Mouse (Mus musculus): ENCODE results near the gene Gpr160. TPM values are rescaled to one million over a fixed set of nuclear protein-coding genes. Genes with fewer than 3 reads are reported as not detected.

Gene Gpr160
- 19.1 and 35.8 TPM in 2 replicates for polyA plus RNA-seq (2012; rRNA removed)

DNA sequence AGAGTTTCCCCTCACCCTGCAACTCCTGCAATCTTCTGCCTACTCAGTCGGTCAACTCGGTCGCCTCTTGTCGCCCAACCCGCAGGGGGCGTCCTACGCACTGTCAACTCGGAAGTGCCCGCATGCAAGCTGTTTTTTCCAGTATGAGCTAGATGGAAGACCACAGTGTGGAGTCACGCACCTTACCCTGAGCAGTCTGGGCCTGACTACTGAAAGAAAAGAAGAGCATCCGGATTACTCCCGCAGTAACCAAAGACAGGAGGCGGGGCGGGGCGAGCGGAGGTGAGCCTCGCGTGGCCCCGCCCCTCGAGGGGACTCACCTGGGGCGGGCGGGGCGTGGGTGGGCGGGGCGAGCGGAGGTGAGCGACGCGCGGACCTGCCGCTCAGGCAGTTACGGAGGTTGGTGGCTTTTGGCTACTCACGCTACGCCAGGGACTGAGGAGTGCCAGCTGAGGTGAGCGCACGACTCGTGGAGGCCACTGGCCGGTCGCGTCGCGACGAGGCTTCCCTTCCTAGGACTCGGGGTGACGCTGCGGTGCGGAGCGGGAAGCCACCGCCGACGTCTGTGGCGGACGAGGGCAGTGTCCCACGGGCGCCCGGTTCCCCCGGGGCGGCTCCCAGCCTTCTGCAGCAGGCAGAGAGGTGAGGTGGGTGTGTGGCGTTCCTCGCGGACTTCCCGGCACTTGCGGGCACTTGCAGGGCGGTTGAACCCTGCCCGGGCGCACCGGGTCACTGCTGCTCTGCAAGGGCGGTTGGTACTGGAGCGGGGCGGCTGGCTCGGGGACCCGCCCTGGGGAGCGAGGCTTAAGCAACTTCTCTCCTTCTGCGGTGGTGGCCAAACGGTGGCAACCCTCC, at the start of gene Gpr160:
Gpr160 (plus strand) TSS at position 347 of the 855 bp plus-strand sequence.
- under 1% methylated on average over 75 of the region's 75 CpGs for WGBS

GRCm38 (mm10) chr3:30812881-30813280, 42.9 kb upstream of the Gpr160 start:
- H3K36me3 ChIP-seq (ENCODE audit: control insufficient read depth, insufficient read depth, low read length) = peaks cover 25% of the 10 kb centered on the region
- H3K27me3 ChIP-seq (ENCODE audit: control insufficient read depth, insufficient read depth, low read length) = no peaks in the 10 kb centered on the region
- TF ChIP-seq POLR2A (IDR thresholded peaks at IDR 0.05; ENCODE audit: low read depth, low read length) = no peak
- no peak for TF ChIP-seq CTCF (IDR thresholded peaks at IDR 0.05; ENCODE audit: extremely low read depth, insufficient read length, insufficient replicate concordance, low read depth, low read length)
- 20% methylated on average over 3 of the region's 3 CpGs for WGBS
- no peaks in the 10 kb centered on the region for H3K4me1 ChIP-seq (ENCODE audit: control insufficient read depth, insufficient read depth, insufficient read length, low read length)
- H3K4me3 ChIP-seq (ENCODE audit: low read depth, low read length) = no peak overlapping the region
- H3K27ac ChIP-seq (ENCODE audit: insufficient read depth, low read depth, low read length) = no peak overlapping the region

More for the DNA sequence above, at the start of gene Gpr160:
- peak; percentile 80; the same call in 1 of the 2 replicates for TF ChIP-seq CTCF (IDR thresholded peaks at IDR 0.05; ENCODE audit: extremely low read depth, insufficient read length, insufficient replicate concordance, low read depth, low read length)
- TF ChIP-seq POLR2A (IDR thresholded peaks at IDR 0.05; ENCODE audit: low read depth, low read length) = peak; percentile 91
- H3K36me3 ChIP-seq (ENCODE audit: control insufficient read depth, insufficient read depth, low read length) = no peaks in the 10 kb centered on the region
- H3K4me3 ChIP-seq (ENCODE audit: low read depth, low read length) = peak within 1 kb of the TSS; percentile 86
- H3K27ac ChIP-seq (ENCODE audit: insufficient read depth, low read depth, low read length) = peak within 1 kb of the TSS; percentile 96
- H3K27me3 ChIP-seq (ENCODE audit: control insufficient read depth, insufficient read depth, low read length) = no peaks in the 10 kb centered on the region
- peaks cover 5% of the 10 kb centered on the region; the same call in 1 of the 2 replicates for H3K4me1 ChIP-seq (ENCODE audit: control insufficient read depth, insufficient read depth, insufficient read length, low read length)

- H3K4me1 ChIP-seq (ENCODE audit: control insufficient read depth, insufficient read depth, insufficient read length, low read length) = no peaks in the 10 kb centered on the region
- H3K27me3 ChIP-seq (ENCODE audit: control insufficient read depth, insufficient read depth, low read length) = no peaks in the 10 kb centered on the region
- H3K36me3 ChIP-seq (ENCODE audit: control insufficient read depth, insufficient read depth, low read length) = peaks cover 27% of the 10 kb centered on the region
- H3K27ac ChIP-seq (ENCODE audit: insufficient read depth, low read depth, low read length) = no peak overlapping the region
- no peak overlapping the region for H3K4me3 ChIP-seq (ENCODE audit: low read depth, low read length)
- no peak for TF ChIP-seq CTCF (IDR thresholded peaks at IDR 0.05; ENCODE audit: extremely low read depth, insufficient read length, insufficient replicate concordance, low read depth, low read length)
- no peak for TF ChIP-seq POLR2A (IDR thresholded peaks at IDR 0.05; ENCODE audit: low read depth, low read length)
- WGBS = 95% methylated on average over 16 of the region's 16 CpGs
Measured at GRCm38 (mm10) chr3:30818630-30819125, 37.1 kb upstream of the Gpr160 start.

DNA sequence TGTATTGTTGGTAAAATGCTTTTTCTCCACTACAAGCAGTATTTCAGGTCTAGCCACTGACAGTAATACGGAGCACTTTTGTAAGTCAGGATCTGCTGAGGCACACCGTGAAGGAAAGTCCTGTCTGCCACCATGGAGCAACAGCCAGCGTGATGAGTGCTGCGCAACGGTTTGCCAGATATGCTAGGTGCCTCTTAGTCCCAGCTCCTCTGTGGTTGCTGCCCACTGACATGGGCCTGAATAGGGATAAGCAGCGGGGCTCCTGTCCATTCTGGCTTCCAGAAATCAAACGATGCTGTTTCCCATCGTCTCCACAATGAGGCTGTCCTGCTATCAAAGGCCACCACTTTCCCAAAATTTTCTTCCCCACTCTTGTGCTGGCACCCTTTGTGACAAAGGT, 33.6 kb upstream of the Gpr160 start:
- TF ChIP-seq POLR2A (IDR thresholded peaks at IDR 0.05; ENCODE audit: low read depth, low read length) (no peak), CTCF (IDR thresholded peaks at IDR 0.05; ENCODE audit: extremely low read depth, insufficient read length, insufficient replicate concordance, low read depth, low read length) (no peak)
- H3K36me3 ChIP-seq (ENCODE audit: control insufficient read depth, insufficient read depth, low read length) = peaks cover 18% of the 10 kb centered on the region
- no peak overlapping the region for H3K4me3 ChIP-seq (ENCODE audit: low read depth, low read length)
- H3K27me3 ChIP-seq (ENCODE audit: control insufficient read depth, insufficient read depth, low read length) = no peaks in the 10 kb centered on the region
- H3K4me1 ChIP-seq (ENCODE audit: control insufficient read depth, insufficient read depth, insufficient read length, low read length) = no peaks in the 10 kb centered on the region
- no peak overlapping the region for H3K27ac ChIP-seq (ENCODE audit: insufficient read depth, low read depth, low read length)
- WGBS = 92% methylated on average over 8 of the region's 8 CpGs

DNA sequence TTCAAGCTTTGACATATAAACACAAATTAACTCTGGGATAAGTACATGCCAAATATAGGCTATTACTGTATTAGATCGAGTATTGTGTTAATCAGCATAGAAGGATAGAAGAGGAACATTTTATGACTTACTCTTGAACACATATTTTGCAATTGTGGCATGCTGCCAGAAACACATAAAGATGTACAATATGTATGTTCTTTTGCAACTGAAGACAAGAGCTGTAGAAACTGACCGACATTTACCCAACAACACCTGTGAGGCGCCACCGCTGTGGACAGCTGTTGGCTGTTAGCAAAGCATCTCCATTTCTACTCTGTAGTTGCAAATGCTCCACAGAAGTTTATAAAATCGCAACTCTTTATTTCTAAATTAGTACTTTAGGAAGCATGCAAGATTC, 29.7 kb upstream of the Gpr160 start:
- H3K4me3 ChIP-seq (ENCODE audit: low read depth, low read length) = no peak overlapping the region
- H3K4me1 ChIP-seq (ENCODE audit: control insufficient read depth, insufficient read depth, insufficient read length, low read length) = no peaks in the 10 kb centered on the region
- no peaks in the 10 kb centered on the region for H3K27me3 ChIP-seq (ENCODE audit: control insufficient read depth, insufficient read depth, low read length)
- 87% methylated on average over 5 of the region's 5 CpGs for WGBS
- H3K27ac ChIP-seq (ENCODE audit: insufficient read depth, low read depth, low read length) = no peak overlapping the region
- no peak for TF ChIP-seq POLR2A (IDR thresholded peaks at IDR 0.05; ENCODE audit: low read depth, low read length)
- TF ChIP-seq CTCF (IDR thresholded peaks at IDR 0.05; ENCODE audit: extremely low read depth, insufficient read length, insufficient replicate concordance, low read depth, low read length) = no peak
- H3K36me3 ChIP-seq (ENCODE audit: control insufficient read depth, insufficient read depth, low read length) = peaks cover 2% of the 10 kb centered on the region; the same call in 1 of the 2 replicates

DNA sequence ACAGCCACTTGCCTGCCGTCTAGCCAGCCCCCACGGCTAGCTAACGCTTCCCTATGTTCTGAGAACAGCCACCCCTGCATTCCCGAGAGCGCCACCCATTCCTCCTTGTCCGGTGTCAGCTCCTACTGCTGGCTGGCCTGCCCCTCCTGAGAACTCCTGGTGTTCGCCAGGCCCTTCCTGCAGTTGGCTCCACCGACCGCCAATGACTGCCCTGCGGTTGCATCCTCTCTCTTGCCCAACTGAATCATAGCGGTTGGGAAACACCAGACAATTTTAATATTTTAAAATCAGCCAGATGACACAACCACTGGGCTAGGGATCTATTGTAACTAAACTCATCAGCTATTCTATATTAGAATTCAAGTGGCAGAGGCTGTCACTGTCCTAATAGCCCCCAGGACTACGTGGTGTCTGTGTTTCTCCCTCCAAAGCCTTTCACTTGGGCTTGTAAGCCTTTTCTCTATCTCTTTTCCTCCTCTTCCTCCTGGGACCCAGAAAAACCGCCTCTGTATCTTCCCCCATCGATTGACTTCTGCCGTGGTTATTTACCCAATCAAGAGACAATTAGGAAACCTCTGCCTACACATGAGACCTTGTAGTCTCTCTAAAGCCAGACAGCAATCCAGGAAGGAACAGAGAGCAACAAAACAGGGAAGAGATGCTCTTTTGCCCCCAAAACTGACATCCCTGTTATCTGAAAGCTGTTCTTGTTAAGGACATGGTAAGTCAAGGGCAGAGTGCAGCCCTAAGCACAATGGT, 23.7 kb upstream of the Gpr160 start:
- H3K36me3 ChIP-seq (ENCODE audit: control insufficient read depth, insufficient read depth, low read length) = no peaks in the 10 kb centered on the region
- no peak overlapping the region for H3K4me3 ChIP-seq (ENCODE audit: low read depth, low read length)
- 71% methylated on average over 15 of the region's 15 CpGs for WGBS
- no peaks in the 10 kb centered on the region for H3K27me3 ChIP-seq (ENCODE audit: control insufficient read depth, insufficient read depth, low read length)
- no peak for TF ChIP-seq POLR2A (IDR thresholded peaks at IDR 0.05; ENCODE audit: low read depth, low read length)
- no peak for TF ChIP-seq CTCF (IDR thresholded peaks at IDR 0.05; ENCODE audit: extremely low read depth, insufficient read length, insufficient replicate concordance, low read depth, low read length)
- H3K27ac ChIP-seq (ENCODE audit: insufficient read depth, low read depth, low read length) = no peak overlapping the region
- H3K4me1 ChIP-seq (ENCODE audit: control insufficient read depth, insufficient read depth, insufficient read length, low read length) = no peaks in the 10 kb centered on the region

GRCm38 (mm10) chr3:30833254-30833653, 22.5 kb upstream of the Gpr160 start:
- Histone ChIP-seq H3K36me3 (ENCODE audit: control insufficient read depth, insufficient read depth, low read length) (no peaks in the 10 kb centered on the region), H3K27ac (ENCODE audit: insufficient read depth, low read depth, low read length) (no peak overlapping the region), H3K4me1 (ENCODE audit: control insufficient read depth, insufficient read depth, insufficient read length, low read length) (no peaks in the 10 kb centered on the region), H3K4me3 (ENCODE audit: low read depth, low read length) (no peak overlapping the region), H3K27me3 (ENCODE audit: control insufficient read depth, insufficient read depth, low read length) (no peaks in the 10 kb centered on the region)
- WGBS = 77% methylated on average over 3 of the region's 3 CpGs
- no peak for TF ChIP-seq POLR2A (IDR thresholded peaks at IDR 0.05; ENCODE audit: low read depth, low read length)
- TF ChIP-seq CTCF (IDR thresholded peaks at IDR 0.05; ENCODE audit: extremely low read depth, insufficient read length, insufficient replicate concordance, low read depth, low read length) = no peak
